Mouse (Mus musculus) heart, embryonic 13.5 days (tissue): ENCODE results near the gene Nkain2. TPM values are rescaled to one million over a fixed set of nuclear protein-coding genes. Genes with fewer than 3 reads are reported as not detected.

Experiments used
- ATAC-seq: fragments of 200-750 bp; cut with Nextera tagmentation; 2 replicates; pipeline ENCODE4 v1.8.0; 2017; ENCODE audit warnings: moderate TSS enrichment; ENCODE audit not compliant: insufficient number of reproducible peaks, low FRiP score, low TSS enrichment; ENCODE audit errors: extremely low read depth
- H3K27ac ChIP-seq: fragments of 300-500 bp; sonication (generic); replicated peaks from 2 replicates; pipeline ENCODE4 v1.5.1; 2015; ENCODE audit warnings: moderate library complexity, mild to moderate bottlenecking, inconsistent platforms
- H3K27me3 ChIP-seq: fragments of 300-500 bp; sonication (generic); replicated peaks from 2 replicates; pipeline ENCODE4 v1.6.1; 2015; ENCODE audit warnings: mild to moderate bottlenecking, inconsistent platforms
- H3K36me3 ChIP-seq: fragments of 300-500 bp; sonication (generic); 2 replicates; pipeline ENCODE4 v1.6.1; 2015; ENCODE audit warnings: mild to moderate bottlenecking, inconsistent platforms
- H3K4me1 ChIP-seq: fragments of 300-500 bp; sonication (generic); 2 replicates; pipeline ENCODE4 v1.6.1; 2015; ENCODE audit warnings: inconsistent platforms
- H3K4me2 ChIP-seq: fragments of 300-500 bp; sonication (generic); 2 replicates; pipeline ENCODE4 v1.6.1; 2015; ENCODE audit warnings: inconsistent platforms, mild to moderate bottlenecking, moderate library complexity
- H3K4me3 ChIP-seq: fragments of 300-500 bp; sonication (generic); 2 replicates; pipeline ENCODE4 v1.5.1; 2015; ENCODE audit warnings: moderate library complexity, mild to moderate bottlenecking, inconsistent platforms
- H3K9ac ChIP-seq: fragments of 300-500 bp; sonication (generic); 2 replicates; pipeline ENCODE4 v1.6.1; 2015; ENCODE audit warnings: inconsistent platforms, mild to moderate bottlenecking, moderate library complexity
- H3K9me3 ChIP-seq: fragments of 300-500 bp; sonication (generic); 2 replicates; pipeline ENCODE4 v1.6.1; 2016; ENCODE audit warnings: inconsistent platforms
- WGBS: fragments of 180-500 bp; shearing (Covaris S2); methylation state at CpG from one replicate; pipeline ENCODE4 v1.1.7; 2015; ENCODE audit warnings: mixed read lengths; 5-methylcytosine and 5-hydroxymethylcytosine counted together
- polyA plus RNA-seq: library from polyadenylated mRNA; unstranded; fragments of >200 nt; fragmentation: Nextera tagmentation; extraction: Ambion mirVana; gene quantifications from 2 replicates; pipeline ENCODE4 v1.2.1, GENCODE M21; 2015

Gene Nkain2
- polyA plus RNA-seq, 1 experiment from 2014 or later = 0.15 TPM

DNA sequence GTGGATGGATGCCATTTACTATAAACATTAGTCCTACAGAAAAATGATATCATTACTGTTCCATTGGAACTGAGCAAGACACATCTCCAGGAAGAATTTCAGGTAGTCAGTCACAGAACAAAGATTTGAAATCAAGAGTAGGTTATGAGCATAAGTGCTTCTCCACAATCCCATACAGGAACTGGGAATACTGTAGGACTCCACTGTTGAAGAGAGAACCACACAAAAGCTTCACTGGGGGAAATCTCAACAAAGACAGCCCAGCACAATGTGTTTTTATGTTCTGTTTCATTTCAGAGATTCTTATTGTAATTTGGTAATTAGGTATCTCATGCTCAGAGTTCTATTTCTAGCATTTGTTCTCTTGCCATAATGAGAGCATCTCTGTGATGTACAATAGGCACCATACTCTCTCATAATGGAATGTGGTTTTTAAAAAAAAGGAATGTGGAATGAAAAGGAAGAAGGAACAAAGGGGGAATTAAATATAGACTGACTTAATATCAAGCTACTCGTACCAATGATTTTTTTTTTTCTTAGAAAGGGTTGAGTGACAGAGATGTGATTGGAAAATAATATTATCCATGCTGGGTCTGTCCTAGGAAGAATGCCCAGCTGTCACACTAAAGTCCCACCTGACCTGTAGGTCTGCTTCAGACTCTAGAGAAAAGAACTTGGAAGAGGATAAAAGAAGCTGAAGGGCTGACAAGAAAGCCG is 313.5 kb downstream of the Nkain2 start:
- Histone ChIP-seq H3K4me3 (no peak overlapping the region), H3K4me2 (no peak overlapping the region), H3K36me3 (no peaks in the 10 kb centered on the region), H3K27ac (no peak overlapping the region), H3K9me3 (no peaks in the 10 kb centered on the region), H3K27me3 (no peaks in the 10 kb centered on the region), H3K4me1 (no peaks in the 10 kb centered on the region), H3K9ac (no peak overlapping the region)
- ATAC-seq = no peak
- 64% methylated on average over 2 of the region's 2 CpGs for WGBS

DNA sequence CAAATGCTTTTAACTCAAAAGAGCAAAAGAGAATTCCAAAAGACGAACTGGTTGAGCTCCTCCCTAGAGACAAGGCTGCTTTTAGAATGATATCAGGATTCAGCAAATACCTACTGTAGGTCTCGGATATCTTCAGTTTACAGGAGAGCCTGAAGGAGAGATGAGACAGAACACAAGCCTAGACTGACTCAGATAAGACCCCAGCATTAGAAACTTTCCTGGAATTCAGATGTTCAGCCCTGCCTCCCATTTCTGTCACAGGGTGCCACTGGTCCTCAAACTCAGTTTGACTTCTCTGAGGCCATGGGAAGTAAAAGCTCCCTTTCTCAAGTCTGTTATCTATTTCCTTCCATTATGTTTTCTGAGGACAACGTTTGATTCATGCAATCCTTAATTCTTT is 332.6 kb downstream of the Nkain2 start:
- WGBS = 19% methylated on average over 3 of the region's 3 CpGs
- H3K36me3 ChIP-seq = no peaks in the 10 kb centered on the region
- no peak overlapping the region for H3K4me2 ChIP-seq
- no peaks in the 10 kb centered on the region for H3K27me3 ChIP-seq
- no peak overlapping the region for H3K27ac ChIP-seq
- H3K4me1 ChIP-seq = no peaks in the 10 kb centered on the region
- ATAC-seq = no peak
- no peaks in the 10 kb centered on the region for H3K9me3 ChIP-seq
- H3K9ac ChIP-seq = no peak overlapping the region
- no peak overlapping the region for H3K4me3 ChIP-seq

DNA sequence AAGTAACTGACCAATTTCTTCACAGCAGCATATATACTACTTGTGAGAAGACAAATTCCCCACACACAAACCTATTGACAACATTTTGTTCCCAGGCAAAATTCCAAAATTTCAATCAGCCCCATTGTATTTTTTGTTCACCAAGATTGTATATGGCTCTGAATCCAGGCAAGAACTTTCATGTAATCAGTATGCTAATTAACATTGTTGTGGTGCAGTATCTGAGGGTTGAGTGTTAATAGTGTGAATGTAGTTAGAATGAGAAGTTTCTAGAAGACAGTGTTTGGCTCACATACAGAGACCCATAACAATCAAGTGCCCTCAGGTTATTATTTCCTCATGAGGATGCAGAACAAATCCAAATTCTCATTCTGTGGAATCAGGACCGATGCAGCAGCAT is 354.2 kb downstream of the Nkain2 start:
- 81% methylated on average over 1 of the region's 1 CpGs for WGBS
- Histone ChIP-seq H3K27ac (no peak overlapping the region), H3K4me3 (no peak overlapping the region), H3K9me3 (no peaks in the 10 kb centered on the region), H3K9ac (no peak overlapping the region), H3K4me1 (no peaks in the 10 kb centered on the region), H3K27me3 (no peaks in the 10 kb centered on the region), H3K4me2 (no peak overlapping the region), H3K36me3 (no peaks in the 10 kb centered on the region)
- no peak for ATAC-seq

DNA sequence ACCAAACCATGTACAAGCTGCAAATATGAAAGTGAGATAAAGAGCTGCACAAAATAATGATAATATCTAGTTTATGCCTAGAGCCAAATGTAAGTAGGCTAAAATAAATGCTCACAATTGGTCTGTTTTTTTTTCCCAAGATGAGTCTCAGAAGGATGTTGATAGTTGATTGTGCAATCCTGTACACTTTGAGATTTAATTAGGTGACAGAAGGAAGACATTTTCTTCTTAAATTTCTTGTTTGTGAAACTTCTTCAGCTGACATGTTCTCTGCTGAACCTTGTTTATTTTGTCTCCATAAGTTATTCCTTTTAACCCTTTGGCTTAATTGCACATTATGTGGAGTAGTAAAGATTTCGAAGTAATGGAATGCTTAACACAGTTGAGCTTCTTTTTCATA is 379.4 kb downstream of the Nkain2 start:
- Histone ChIP-seq H3K27me3 (no peaks in the 10 kb centered on the region), H3K4me3 (no peak overlapping the region), H3K4me2 (no peak overlapping the region), H3K27ac (no peak overlapping the region), H3K9me3 (0 out of 2 replicates have a peak, but pooled peaks cover 2% of the 10 kb centered on the region), H3K36me3 (no peaks in the 10 kb centered on the region), H3K4me1 (no peaks in the 10 kb centered on the region), H3K9ac (no peak overlapping the region)
- ATAC-seq = no peak
- WGBS = 80% methylated on average over 1 of the region's 1 CpGs

DNA sequence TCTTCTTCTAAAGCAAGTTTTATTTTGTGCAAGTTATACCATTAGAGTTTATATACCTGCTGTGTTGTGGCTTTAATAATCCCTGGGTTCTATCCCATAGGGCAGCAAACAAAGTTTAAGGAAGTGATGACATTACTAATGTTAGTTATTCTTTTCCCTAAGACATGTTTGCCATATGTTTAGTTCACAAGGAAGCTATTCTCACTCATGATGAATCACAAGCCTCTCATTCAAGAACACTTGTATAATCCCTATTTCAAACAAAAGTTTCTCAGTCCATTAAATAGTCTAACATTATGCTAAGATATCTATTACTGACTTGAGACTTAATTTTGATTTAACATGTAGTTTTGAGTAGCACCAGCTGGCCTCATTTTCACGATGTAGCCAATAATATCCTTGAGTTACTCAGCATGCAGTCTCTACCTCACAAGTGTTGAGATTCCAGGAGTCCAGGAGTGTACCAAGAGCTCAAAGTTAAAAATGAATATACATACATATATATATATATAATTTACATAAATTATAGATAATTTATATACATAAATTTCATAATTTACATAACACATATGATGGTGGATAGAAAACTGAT is 395.6 kb downstream of the Nkain2 start:
- Histone ChIP-seq H3K27me3 (no peaks in the 10 kb centered on the region), H3K27ac (no peak overlapping the region), H3K9me3 (no peaks in the 10 kb centered on the region), H3K4me3 (no peak overlapping the region), H3K4me1 (no peaks in the 10 kb centered on the region), H3K36me3 (no peaks in the 10 kb centered on the region), H3K9ac (no peak overlapping the region), H3K4me2 (no peak overlapping the region)
- WGBS = 61% methylated on average over 1 of the region's 1 CpGs
- no peak for ATAC-seq

DNA sequence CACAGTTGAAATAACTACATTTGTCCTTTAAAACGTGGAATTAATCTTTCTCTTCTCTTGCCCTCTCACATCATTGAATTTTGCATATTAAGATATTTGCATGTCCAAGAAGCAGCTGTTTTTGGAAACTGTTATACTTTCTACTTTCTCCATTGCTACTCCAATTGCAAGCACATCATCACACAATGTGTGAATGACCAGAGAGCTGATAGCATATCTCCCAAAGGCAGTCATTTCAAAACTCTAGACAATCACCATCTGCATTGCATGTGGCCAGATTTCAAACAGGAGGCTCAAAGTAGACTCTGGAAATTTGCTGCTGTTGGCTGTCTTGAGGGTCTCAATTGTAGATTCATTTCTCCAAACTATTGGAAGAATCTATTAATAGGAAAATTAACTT is 396.7 kb downstream of the Nkain2 start:
- no peak for ATAC-seq

DNA sequence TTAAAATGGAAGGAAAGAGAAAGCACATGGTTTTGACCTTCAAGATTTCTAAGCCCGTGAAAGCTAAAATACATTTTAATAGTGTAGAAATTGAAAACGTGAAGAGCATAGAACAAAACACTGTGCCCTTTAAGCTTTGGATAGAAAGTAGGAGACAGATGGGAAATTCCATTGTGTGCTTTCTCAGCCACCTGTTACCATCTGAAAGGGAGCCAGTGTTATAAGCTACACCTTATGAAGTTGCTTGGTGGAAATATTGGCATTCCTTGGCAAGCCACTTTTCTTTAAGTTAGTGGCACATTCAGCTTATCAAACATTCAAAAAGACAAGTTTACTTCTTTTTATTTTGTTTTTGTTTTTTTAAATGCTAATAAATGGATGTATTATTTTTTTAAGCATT is 427.5 kb downstream of the Nkain2 start:
- 67% methylated on average over 2 of the region's 2 CpGs for WGBS
- no peak for ATAC-seq

More for the DNA sequence above, 396.7 kb downstream of the Nkain2 start:
- WGBS = 43% methylated on average over 1 of the region's 1 CpGs
- no peaks in the 10 kb centered on the region for H3K36me3 ChIP-seq
- no peak overlapping the region for H3K27ac ChIP-seq
- no peak overlapping the region for H3K4me3 ChIP-seq
- no peaks in the 10 kb centered on the region for H3K27me3 ChIP-seq
- no peak overlapping the region for H3K4me2 ChIP-seq
- H3K4me1 ChIP-seq = no peaks in the 10 kb centered on the region
- no peaks in the 10 kb centered on the region for H3K9me3 ChIP-seq
- no peak overlapping the region for H3K9ac ChIP-seq

DNA sequence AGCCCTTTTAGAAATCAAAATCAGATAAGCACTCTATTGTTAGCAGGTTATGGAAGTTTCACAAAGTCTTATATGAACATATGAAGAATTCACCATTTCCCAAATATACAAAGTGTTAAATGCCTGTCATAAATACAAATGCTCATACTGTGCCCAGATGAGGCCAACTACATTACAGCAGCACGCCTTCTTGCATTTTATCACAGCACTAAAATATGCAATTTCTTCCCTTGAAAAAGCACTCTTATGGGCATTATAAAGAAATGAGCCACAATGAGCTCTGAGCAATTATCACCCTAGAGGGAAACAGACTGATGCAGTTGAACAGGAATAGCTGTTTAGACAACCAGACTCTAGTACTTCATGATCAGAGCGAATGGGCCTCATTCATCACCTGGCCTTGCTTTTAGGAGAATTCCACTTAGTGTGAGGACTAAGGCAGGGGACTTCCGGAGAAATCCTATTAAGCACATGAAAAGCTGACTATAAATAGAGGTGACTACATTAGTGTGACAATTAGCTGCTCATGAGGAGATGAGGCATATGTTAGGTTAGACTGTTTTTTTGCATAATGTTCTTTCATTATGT is 450.2 kb downstream of the Nkain2 start:
- no peak for ATAC-seq
- H3K9me3 ChIP-seq = no peaks in the 10 kb centered on the region
- WGBS = 70% methylated on average over 3 of the region's 3 CpGs

More for the DNA sequence above, 427.5 kb downstream of the Nkain2 start:
- Histone ChIP-seq H3K4me2 (no peak overlapping the region), H3K36me3 (no peaks in the 10 kb centered on the region), H3K27me3 (no peaks in the 10 kb centered on the region), H3K4me3 (no peak overlapping the region), H3K4me1 (no peaks in the 10 kb centered on the region), H3K9ac (no peak overlapping the region), H3K9me3 (no peaks in the 10 kb centered on the region), H3K27ac (no peak overlapping the region)

DNA sequence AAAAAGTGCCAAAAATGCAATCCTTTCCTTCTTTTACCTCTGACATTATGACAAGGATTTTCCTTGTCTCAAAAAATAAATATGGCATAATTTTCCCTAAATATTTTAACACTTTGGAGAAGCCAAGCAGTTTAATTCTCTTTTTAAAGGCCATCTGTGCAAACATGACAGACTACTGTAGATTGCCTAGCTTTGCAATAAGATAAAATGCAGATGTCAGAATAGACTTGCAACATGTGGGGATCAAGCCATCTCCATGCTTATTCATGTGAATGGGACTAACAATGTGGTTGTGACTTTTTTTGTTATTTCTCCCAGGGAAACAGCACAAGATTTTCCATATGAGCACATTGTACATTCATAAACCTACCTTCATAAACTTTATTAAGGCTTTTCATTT is 476.0 kb downstream of the Nkain2 start:
- Histone ChIP-seq H3K9me3 (no peaks in the 10 kb centered on the region), H3K27me3 (no peaks in the 10 kb centered on the region), H3K4me3 (no peak overlapping the region), H3K9ac (no peak overlapping the region), H3K4me2 (no peak overlapping the region), H3K27ac (no peak overlapping the region), H3K4me1 (no peaks in the 10 kb centered on the region), H3K36me3 (no peaks in the 10 kb centered on the region)
- no peak for ATAC-seq

More for the DNA sequence above, 450.2 kb downstream of the Nkain2 start:
- H3K27me3 ChIP-seq = no peaks in the 10 kb centered on the region
- H3K36me3 ChIP-seq = no peaks in the 10 kb centered on the region
- no peak overlapping the region for H3K27ac ChIP-seq
- H3K4me3 ChIP-seq = no peak overlapping the region
- no peak overlapping the region for H3K9ac ChIP-seq
- H3K4me1 ChIP-seq = no peaks in the 10 kb centered on the region
- H3K4me2 ChIP-seq = no peak overlapping the region

DNA sequence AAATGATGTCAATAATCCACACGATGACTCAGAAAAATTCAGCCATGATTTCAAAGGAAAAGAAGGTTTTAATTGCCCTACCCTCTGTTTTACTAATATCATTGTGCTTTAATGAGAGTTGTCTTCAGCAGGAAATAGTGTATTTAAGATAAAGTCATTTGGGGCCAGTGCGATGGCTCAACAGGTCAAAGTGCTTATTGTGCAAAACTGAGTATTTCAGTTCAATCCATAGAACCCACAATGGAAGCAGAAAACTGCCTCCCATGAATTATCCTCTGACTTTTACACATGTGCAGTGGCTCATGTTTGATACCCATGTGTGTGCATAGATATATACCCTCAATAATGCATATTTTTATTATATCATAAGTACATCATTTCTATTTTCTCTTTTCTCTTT is 478.9 kb downstream of the Nkain2 start:
- WGBS = 68% methylated on average over 2 of the region's 2 CpGs
- no peaks in the 10 kb centered on the region for H3K4me1 ChIP-seq
- H3K9me3 ChIP-seq = no peaks in the 10 kb centered on the region
- no peaks in the 10 kb centered on the region for H3K36me3 ChIP-seq
- H3K27me3 ChIP-seq = no peaks in the 10 kb centered on the region
- no peak overlapping the region for H3K4me2 ChIP-seq
- H3K4me3 ChIP-seq = no peak overlapping the region
- no peak overlapping the region for H3K9ac ChIP-seq
- no peak overlapping the region for H3K27ac ChIP-seq
- no peak for ATAC-seq

DNA sequence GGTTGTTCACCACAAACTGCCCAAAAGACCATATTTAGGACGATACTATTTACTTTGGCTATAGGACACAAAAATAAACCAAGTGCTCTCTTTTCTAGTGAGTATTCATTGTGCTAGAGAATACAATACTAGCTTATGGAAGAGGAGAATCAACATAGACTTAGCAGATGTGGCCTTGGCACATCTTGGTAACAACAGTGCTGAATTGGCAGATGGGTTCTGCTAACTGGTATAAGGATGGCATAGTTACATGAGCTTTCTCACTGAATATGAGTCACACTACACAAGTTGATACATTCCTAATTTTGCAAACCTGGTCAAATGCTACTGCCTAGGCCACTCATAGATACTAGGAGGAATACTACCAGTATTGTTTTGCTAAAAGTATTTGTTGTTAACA is 489.3 kb downstream of the Nkain2 start:
- H3K4me2 ChIP-seq = no peak overlapping the region
- ATAC-seq = no peak
- WGBS = 59% methylated on average over 1 of the region's 1 CpGs
- no peak overlapping the region for H3K4me3 ChIP-seq
- H3K9me3 ChIP-seq = no peaks in the 10 kb centered on the region
- no peaks in the 10 kb centered on the region for H3K27me3 ChIP-seq
- no peak overlapping the region for H3K9ac ChIP-seq
- no peaks in the 10 kb centered on the region for H3K4me1 ChIP-seq
- no peaks in the 10 kb centered on the region for H3K36me3 ChIP-seq
- no peak overlapping the region for H3K27ac ChIP-seq
